Mouse (Mus musculus): ENCODE data around the gene Arhgap42.

DNA sequence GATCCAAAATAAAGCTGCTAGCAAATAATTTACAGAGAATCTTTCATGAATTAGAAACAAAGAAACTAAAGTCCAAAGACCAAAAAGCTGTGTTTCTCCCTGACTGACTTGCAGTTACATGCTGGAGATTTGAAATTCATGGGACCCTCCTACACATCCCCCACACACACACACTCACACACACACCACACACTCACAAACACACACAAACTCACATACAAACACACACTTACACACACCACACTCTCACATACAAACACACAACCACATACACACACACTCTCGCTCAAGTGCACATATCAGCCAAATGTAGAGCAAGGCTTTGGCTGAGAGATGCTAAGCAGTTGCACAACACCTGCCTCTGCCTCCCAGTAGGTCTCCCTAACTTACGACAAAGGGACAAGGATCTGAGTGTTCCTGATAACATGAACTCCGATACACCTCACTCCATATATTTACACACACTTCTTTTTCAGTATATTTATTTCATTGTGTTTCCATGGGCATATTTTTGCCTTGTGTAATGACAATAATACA is 16.9 kb downstream of the Arhgap42 start:
- TF ChIP-seq CTCF (IDR thresholded peaks at IDR 0.05; ENCODE audit: borderline replicate concordance, extremely low read depth, insufficient read depth, insufficient read length) (no peak), POLR2A (IDR thresholded peaks at IDR 0.05; ENCODE audit: borderline replicate concordance, extremely low read depth, insufficient read depth, insufficient read length, poor library complexity, severe bottlenecking) (no peak)

All from brain, embryonic 14.5 days (tissue).